Mouse (Mus musculus): Measurements from ENCODE around the gene Fcgr3.

The Fcgr3 gene

DNA sequence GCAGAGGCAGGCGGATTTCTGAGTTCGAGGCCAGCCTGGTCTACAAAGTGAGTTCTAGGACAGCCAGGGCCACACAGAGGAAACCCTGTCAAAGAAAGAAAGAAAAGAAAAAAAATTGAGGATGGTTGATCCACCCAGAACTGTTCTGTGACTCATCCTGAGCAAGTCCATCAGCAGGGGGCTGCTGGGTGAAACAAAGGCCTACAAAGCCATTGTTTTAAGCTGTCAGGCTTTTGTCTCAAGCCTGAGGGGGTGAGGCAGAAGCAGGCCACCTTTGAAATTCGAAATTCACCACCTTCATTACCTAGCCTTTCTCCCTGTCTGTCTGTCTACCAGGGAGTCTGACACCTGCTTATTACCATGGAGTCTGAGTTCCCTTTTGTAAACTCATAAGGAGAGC lies 18.2 kb downstream of the Fcgr3 start:
- no peak for DNase-seq

- no peak for DNase-seq
These were observed 19.7 kb downstream of the Fcgr3 start for GRCm38 (mm10) chr1:171045079-171045465.

- peak; percentile 86 for DNase-seq
These were observed 20.2 kb downstream of the Fcgr3 start for GRCm38 (mm10) chr1:171044365-171045078.

DNA sequence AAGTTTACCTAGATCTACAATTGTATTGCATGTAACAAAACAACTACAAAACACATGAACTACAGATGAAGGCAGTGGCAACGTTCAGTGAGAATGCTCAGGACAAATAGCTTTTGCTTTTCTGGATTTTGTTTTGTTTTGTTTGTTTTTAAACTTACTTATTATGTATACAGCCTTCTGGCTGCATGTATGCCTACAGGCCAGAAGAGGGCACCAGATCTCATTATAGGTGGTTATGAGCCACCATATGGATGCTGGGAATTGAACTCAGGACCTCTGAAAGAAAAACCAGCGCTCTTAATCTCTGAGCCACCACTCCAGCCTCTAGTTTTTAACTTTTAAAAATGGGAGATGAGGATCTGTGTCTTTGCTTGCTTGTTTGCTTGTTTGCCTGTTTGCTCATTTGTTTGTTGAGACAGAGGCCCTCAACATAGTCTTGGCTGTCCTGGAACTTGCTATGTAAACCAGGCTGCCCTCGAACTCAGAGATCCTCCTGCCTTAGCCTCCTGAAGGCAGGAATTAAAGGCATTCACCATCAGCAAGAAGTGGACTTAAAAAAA lies 21.1 kb downstream of the Fcgr3 start:
- no peak for DNase-seq

GRCm38 (mm10) chr1:171039880-171040279 lies 24.9 kb downstream of the Fcgr3 start:
- DNase-seq: no peak

DNA sequence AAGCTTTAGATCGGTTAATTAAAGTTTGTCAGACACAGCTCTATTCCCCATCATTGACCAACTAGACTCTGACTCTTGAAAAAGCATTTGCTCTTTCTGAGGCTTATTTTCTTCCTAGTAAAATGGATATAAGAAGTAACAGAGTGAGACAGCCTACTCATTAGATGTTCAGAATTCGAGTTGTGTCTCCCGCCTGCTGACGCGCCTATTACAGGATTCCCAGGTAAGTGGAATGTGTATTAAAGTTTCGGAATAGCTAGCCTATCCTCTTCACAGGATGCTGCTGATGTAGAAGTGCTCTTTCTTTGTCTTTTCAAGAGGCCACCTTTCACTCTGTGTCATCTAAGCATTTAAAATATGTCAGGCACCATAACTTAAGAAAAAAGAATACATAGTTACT lies 25.6 kb downstream of the Fcgr3 start:
- no peak for DNase-seq

DNA sequence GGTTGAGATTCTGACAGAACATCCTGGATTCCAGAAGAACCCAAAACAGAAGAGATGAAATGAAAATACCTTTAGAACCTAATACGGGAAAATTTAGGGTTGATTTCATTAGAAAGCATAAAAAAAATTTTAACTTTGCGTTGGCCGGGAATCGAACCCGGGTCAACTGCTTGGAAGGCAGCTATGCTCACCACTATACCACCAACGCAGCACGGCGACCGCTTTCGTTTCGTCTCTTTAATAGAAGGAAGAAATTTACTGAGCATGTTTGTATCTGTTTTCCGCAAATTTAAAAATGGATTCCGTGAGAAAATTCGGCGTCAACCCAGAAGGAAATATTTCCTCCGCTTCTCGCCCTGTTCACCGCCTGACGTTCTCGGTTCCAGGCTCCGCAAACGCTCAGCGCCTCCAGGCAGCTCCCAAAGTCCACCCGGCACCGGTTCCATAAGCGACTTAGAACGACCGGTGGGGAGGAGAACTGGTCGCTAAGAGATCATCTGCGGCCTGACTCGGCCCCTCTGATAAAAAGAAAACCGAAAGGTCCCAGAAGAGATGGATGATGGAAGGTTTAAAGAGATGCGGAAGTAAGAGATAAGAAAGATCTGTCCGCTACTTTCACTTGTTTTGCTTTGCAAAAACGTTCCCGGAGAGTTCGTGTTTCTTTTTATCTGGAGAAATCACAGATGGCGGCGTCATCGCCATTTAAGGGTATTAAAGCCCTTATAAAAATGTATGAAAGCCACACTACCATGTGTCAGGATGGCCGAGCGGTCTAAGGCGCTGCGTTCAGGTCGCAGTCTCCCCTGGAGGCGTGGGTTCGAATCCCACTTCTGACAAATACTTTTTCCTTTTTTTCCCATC lies 26.6 kb downstream of the Fcgr3 start:
- peak; percentile 71 for DNase-seq

GRCm38 (mm10) chr1:171036550-171037324 lies 28.0 kb downstream of the Fcgr3 start:
- DNase-seq: peak; percentile 37

DNA sequence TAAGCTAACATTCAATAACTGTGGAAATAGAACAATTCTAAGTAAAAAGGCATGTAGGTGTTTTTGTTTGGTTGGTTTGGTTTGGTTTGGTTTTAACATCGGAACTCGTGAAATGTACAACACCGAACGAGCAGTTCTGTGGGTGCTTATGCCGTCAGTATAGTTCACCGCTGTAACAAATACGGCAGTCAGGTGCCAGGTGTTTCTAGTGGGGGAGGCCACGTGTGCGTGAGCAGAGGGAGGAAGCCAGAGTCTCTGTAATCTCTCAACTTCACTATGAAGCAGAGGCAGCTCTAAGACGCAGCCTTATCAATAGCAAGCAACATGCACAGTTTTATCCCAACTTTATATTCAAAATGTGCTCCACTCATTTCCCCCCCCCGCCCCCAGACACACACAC lies 29.1 kb downstream of the Fcgr3 start:
- DNase-seq: no peak

DNA sequence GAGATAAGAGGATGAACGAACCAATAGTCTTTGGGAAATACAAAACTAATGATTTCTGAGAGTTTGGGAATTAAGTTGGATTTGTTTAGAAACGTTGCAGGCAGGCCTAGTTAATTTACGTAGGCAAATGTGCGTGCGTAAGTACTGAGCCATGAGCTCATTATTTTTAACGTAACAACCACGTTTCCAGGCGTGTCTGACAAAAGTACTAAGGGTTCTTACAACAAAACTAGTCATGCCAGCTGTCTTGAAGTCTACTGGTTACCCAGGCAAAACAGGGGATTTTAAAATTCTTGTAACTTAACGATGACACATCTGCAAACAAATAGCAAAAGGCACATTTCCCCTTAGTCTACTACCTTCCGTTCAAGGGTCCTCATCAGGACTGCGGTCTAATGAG lies 30.5 kb downstream of the Fcgr3 start:
- DNase-seq: no peak

DNA sequence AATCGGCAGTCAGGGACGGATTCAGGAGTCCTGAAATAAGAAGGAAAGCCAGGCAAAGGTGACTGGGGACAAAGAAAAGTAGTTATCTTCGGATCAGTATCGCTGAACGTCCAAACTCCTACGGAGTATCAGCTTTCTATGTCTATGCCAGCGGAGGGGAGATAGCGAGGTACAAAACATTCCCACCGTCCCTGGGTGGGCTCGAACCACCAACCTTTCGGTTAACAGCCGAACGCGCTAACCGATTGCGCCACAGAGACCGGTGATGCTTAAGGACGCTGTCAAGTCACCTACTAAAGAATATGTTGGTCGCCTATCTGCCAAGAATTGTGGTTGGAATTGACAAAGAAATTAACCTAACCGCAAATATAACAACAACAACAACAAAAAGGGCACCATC lies 31.0 kb downstream of the Fcgr3 start:
- DNase-seq: peak; percentile 76

DNA sequence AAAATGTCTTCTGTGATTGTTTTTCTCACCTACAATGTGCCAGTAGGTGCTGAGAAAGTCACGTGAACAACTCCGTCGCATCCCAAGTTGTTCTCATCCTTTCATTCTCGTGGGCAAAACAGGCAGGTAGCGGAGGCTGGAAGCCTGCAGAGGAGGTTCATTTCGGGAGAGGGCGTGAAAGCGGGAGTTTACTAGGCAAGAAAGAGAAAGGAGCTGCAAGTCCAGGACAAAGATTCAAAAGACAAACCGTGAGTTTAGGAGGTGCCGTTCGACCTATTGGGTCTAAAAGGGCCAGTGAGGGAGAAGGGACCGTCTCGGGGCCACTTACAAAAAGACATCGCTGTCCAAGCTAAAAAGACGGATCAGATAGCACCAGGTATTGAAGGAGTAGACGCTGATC lies 31.5 kb downstream of the Fcgr3 start:
- peak; percentile 11 for DNase-seq

GRCm38 (mm10) chr1:171032691-171033090 lies 32.0 kb downstream of the Fcgr3 start:
- DNase-seq: no peak

GRCm38 (mm10) chr1:171031752-171032151 lies 33.0 kb downstream of the Fcgr3 start:
- DNase-seq: no peak

GRCm38 (mm10) chr1:171019311-171019950 lies 45.3 kb downstream of the Fcgr3 start:
- DNase-seq: no peak

DNA sequence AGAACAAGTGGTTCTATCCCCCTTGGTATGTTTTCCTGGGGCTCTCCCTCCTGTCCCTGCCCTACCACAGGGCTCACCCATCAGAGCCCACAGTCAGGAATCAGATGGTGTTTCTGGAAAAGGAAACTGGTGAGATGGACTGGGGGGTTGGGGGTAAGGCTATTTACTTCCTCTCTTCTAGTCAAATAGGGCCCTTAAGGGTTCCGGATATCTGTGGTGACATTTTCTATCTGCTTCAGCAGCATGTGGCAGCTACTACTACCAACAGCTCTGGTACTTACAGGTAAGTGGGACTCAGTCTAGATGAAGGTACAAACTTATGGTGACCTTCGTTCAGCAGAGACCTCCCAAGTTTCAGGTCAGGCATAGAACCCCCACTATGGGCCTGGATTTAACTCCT lies 46.0 kb downstream of the Fcgr3 start, which contains the start of gene Fcgr4:
Fcgr4 (plus strand) TSS at position 184 of the 400 bp plus-strand sequence.
- DNase-seq: no peak

DNA sequence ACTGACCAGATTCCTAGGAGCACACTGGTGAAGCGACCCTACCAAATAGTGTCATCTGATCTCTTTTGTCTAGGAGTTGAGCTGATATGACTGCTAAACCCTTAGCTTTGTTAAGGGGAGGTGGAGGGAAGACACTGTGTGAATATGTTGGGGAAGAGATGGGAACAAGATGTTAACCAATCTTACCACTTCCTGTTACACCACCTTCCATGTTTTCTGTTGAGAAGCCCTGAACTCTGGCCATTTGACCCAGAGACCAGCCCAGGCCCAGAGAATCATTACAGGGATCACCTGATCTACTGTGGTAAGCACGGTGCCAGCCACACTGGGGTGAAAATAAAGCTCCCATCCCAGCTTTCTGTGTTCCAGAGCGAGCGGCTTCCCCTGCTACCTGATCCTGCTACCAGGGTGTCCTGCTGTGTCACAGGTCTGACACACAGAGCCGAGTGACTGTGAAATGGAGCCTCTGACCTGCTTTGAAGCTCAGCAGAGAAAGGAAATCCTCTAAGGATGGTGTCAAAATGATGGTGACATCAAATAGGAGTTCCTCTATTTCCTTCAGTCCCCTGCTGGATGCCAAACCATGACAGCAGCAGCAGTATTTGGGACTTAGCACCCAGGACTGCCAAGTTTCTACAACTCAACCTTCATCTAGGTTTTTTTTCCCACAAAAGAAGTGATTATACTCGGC lies 47.1 kb downstream of the Fcgr3 start:
- DNase-seq: no peak

DNA sequence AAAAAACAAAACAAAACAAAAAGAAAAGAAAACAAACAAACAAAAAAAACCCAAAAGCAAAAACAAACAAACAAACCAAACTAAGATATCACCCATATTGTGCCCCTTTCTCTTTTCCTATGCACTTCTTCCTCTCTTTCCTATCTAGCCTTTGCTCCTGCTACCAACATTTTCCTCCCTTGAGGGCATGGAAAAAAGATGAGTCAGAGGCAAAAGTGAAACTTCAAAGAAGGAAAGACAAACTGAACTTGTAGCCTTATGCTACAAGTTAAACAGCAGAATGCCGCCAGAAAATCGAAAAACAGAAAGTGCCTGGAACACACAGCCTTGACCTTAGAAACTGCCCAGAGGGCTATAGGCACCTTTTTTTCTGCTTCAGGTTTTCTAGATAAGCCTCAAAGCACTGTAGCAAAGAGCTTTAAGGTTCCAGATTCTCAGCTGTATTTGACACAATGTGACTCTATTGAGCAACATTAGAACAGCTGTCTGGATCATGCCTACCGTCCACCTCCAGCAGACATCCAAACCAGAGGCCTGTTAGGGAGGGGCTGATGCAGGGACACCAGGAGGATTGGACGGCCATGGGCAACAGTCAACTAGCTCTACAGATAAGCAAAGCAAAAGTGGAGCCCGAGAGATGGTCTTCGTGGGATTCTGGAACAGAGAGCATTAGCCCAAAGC lies 47.9 kb downstream of the Fcgr3 start:
- DNase-seq: no peak

GRCm38 (mm10) chr1:171011733-171012132 lies 53.0 kb downstream of the Fcgr3 start:
- DNase-seq: no peak

DNA sequence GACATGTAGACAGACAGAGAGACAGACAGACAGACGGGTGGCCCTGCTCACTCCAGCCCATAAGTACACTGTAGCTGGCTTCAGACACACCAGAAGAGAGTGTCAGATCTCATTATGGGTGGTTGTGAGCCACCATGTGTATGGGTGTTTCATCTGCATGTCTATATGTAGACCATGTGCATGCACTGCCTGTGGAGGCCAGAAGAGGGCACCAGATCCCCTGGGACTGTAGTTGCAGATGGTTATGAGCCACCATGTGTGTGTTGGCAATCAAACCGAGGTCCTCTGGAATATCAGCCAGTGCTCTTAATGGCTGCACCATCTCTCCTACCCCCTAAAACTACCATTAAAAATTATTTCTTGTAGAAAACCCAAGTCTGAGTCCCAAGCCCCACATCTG lies 57.8 kb downstream of the Fcgr3 start:
- no peak for DNase-seq

GRCm38 (mm10) chr1:171006335-171006734 lies 58.4 kb downstream of the Fcgr3 start:
- no peak for DNase-seq
